Mouse (Mus musculus) MEL-GATA-1-ER (cell line): ENCODE results near the gene F5.
A peak's percentile ranks its signal among the peaks of the same experiment; 100 is the strongest.

ENCODE experiments used
- DNase-seq: peaks from one replicate; pipeline ENCODE4 v3.0.0-alpha.2; 2012; ENCODE audit warnings: low read depth; ENCODE audit errors: extremely low read depth

Gene F5

GRCm38 (mm10) chr1:164151387-164152088 lies at the start of gene F5:
Gene F5 (plus strand): TSS chr1:164151838.
- DNase-seq, result no peak

DNA sequence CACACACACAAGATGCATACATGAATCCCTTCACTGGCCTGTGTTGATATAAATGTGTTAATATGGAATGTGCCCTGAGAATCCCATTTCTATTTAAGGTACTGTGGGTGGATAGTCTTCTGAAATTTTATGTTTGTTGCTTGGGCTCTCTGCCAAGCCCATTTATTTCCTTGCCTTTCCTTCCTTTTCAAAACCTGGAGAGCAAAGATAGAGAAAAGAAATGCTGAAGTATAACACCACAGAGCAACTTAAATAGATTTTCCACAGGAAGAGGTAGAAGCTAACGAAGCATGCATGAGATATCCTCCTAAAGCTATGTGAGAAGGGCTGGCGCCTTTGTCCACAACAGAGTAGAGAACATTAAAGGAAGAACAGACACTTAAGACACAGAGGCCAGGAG lies 41.9 kb upstream of the F5 start:
- peak; percentile 9 for DNase-seq

DNA sequence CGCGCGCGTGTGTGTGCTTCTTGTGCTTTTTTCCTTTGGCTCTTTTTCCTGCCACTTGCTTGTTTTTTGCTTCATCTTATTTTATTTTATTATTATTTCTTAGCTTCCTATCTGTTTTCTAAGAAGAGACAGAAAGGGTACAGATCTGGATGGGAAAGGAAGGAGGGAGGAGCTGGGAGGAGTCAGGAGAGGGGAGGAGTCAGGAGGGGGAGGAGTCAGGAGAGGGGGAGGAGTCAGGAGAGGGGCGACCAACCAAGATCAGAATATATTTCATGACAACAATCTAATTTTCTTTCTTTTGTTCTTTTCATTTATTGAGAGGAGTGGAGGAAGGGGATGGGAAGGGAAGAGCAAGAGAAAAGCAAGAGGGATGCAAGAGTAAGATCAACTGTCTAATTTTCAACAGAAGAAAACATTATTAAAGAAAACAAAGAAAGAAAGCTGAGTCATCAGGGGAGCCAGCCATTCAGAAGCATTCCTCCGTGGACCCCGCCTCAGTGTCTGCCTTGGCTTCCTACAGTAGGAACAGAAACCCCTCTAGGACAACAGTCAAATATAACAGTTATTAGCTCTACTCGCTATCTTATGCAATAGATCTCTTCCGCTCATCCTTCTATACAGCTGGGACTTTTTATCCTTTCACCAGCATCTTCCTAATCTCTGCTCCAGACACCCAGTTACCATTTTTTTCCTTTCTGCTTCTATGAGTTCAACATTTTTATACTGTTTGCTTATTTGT lies 40.9 kb upstream of the F5 start:
- DNase-seq, result no peak

- DNase-seq, result no peak
These were observed 37.4 kb upstream of the F5 start for GRCm38 (mm10) chr1:164114280-164114679.

DNA sequence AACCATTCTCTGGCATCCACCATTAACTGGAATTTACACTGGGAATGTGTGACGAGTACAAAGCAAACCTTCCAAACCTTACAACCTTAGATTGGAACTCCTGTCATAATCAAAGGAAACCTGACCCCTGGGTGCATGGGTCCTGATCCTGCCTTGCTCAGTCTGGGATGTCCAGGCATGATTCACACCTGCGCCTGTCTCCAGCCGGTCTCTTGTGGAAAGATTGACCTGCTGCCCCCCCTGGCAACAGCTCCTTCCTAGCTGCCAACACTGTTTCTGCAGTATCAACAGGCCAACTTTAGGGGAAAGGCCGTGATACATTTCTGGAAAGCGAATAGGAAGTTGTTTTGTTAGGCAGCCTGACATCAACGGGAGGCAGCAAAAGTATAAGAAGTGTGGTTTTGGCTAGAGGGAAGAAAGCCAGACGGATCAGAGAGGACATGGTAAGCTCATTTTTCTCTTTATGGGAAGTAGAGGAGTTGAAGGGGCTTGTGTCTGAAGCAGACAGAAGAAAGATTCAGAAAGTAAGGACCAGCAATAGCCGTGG lies 36.6 kb upstream of the F5 start, which contains the start of gene Selp:
TSS of gene Selp (plus strand) at position 318 of the 547 bp plus-strand sequence.
- DNase-seq, result no peak

GRCm38 (mm10) chr1:164115647-164116046 lies 36.0 kb upstream of the F5 start:
- no peak for DNase-seq

- no peak for DNase-seq
These were observed 33.8 kb upstream of the F5 start for GRCm38 (mm10) chr1:164117869-164118268.

DNA sequence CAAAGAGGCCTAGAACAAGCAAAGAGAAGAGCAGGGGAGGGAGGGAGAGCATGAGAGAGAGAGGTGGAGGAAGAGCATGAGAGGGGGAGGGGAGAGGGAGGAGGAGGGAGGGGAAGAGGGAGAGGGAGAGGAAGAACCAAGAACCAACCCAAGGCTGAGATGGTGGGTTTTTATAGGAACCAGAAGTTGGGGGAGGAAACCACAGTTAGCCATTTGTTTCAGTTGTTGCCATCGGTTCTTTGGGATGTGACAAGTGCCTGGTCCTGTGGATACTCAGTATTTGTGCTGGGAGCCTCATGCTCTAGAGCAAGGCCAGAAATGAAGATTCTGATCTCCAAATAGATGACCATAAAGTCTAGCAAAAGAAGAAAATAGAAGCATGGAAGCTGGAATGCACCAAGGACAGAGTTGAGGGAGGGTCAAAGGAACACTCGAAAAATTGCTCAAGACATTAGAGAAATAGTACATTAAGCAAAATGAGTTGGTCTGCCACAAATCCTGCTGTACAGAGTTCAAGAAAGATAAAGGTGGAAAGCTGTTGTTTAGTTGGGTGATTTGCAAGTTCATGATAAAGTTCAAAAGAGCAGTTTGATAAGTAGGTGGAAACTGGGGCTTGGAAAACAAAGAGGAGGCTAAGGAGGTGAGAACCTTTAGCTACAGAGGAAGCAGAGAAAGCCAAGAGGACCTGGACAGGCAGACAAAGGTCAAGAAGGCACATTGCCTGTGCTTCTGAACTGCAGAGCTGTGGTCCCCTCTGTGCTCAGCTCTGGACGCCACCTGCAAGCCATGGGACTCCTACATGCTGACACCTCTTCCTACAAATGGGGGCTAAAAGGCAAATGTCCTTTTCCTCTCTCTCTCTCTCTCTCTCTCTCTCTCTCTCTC lies 31.5 kb upstream of the F5 start:
- DNase-seq, result no peak

GRCm38 (mm10) chr1:164120777-164121158 lies 30.9 kb upstream of the F5 start:
- no peak for DNase-seq

GRCm38 (mm10) chr1:164123836-164124235 lies 27.8 kb upstream of the F5 start:
- no peak for DNase-seq

GRCm38 (mm10) chr1:164130013-164130412 lies 21.6 kb upstream of the F5 start:
- no peak for DNase-seq

DNA sequence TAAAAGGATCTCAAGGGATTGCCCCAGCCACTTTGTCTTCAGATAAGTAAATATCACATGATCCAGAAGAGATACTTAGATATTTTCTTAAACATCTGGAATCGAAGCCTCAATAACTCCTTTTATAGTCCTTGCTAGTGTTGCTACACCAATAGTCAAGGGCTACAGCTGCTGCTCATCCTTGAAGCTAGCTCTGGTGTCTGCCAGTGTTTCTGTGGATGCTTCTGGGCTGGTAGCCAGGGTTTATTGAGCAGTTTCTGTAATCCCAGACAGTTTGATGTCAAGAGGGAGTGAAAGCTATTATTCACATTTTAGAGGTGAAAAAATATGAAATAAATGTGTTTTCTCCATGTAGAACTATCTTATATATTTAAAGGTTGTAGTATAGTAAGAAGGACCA lies 19.0 kb upstream of the F5 start:
- no peak for DNase-seq

- DNase-seq, result no peak
These were observed 17.5 kb upstream of the F5 start for GRCm38 (mm10) chr1:164134101-164134500.

- DNase-seq, result peak; percentile 25
These were observed 16.3 kb upstream of the F5 start for GRCm38 (mm10) chr1:164135360-164135759.

- DNase-seq, result no peak
These were observed 15.7 kb upstream of the F5 start for GRCm38 (mm10) chr1:164135960-164136359.

DNA sequence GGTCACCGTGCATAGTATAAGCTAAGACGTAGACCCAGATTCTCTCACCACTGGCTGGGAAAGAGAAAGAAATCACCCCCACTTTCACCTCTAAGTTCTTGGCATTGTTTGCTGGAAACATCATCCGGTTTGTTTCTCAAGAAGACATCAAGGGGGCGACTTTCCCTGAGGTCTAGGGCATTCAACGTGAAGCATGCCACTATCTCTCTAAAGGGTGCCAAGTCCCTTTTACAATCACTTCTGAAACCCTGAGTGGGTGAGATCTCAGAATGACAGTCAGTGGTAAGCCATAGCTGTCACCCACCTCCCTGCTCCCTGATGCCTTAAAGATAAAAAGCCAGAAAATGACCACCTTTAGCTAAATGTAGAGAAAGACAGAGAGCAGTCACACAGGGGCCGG lies 15.0 kb upstream of the F5 start:
- DNase-seq, result no peak

- DNase-seq, result peak; percentile 43
These were observed 13.1 kb upstream of the F5 start for GRCm38 (mm10) chr1:164138365-164139130.

GRCm38 (mm10) chr1:164139464-164139863 lies 12.2 kb upstream of the F5 start:
- no peak for DNase-seq

GRCm38 (mm10) chr1:164149083-164149482 lies 2.6 kb upstream of the F5 start:
- DNase-seq, result no peak

DNA sequence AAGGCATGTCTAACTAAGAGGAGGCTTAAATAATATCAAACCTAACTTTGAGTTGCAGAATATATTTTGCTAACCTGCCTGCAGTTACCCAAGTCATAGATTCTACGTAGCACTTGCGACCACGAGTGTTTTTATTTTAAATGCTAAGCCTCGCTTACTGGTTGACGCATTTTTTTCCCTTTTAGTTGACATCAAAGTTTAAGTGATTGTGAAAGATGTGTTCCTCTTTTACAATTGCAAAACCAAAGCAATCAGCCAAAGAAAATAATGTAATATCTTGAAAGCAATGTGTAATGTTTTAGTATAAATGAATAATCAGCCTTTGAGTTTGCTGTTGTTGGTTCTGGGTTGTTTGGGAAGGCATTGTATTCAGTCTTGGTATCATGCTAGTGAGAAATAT lies 1.2 kb downstream of the F5 start:
- no peak for DNase-seq

- no peak for DNase-seq
These were observed 3.3 kb downstream of the F5 start for GRCm38 (mm10) chr1:164154983-164155382.
